Mouse (Mus musculus) v-Abl transformed pro-B cells (cell line): Measurements from ENCODE around the gene Det1.

Experiments
- in situ Hi-C, 2 experiments: fragments of 400-800 bp; cut with MboI; formaldehyde crosslinking; loops; one replicate each; pipeline ENCODE4 v1.15.1; 2025; ENCODE audit not compliant: unreplicated experiment in 2 of 2

Gene Det1

GRCm38 (mm10) chr7:78793895-78794570 is 53.0 kb downstream of the Det1 start:
- in situ Hi-C loops, result loop anchor here (5.0 to 25.0 kb wide), 7 partner anchors 51 to 568 kb away; partner anchors contain the start of gene Det1 (in 1 of the 2)

DNA sequence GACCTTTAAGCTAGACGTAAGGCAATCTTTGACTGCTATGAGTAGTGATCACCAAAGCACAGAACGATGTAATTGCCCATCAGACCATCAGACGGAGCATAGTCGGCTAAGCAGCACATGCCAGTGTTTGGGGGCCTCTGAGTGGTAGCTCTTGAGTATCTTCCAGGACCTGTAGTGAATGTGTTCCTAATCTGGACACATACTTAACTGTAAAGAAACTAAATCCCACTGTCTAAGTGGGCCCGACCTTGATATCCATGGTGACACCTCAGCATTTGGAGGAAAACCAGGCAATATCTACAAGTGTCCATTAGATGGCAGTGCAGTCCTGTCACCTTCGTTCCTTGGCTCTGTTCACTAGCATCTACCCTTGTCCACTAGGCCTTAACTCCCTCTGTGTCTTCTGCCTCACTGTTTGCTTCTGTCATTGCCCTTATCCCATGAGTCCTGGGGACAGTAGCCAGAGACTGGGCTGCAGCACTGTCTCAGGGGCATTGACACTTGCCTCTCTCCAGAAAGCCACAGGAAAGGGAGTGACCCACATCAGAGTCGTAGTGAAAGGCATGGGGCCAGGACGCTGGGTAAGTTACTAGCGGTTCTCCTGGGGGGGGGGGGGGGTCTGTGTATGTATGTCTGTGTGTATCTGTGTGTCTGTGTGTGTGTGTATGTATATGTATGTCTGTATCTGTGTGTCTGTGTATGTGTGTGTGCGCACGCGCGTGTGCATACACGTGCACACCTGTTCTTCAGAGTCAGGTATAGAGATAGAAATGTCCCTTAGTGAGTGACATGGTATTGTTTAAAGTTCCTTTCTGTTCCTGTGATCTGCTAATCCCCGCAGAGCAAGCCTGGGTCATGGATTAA is 55.5 kb downstream of the Det1 start:
- in situ Hi-C loops, result loop anchor here (5.0 to 25.0 kb wide), 7 partner anchors 53 to 571 kb away; partner anchors contain the start of gene Det1 (in 1 of the 2)

- in situ Hi-C loops, result loop anchor here (25.0 kb wide), 1 partner anchor 574 kb away; no protein-coding TSS in a partner anchor
These were observed 59.2 kb downstream of the Det1 start for GRCm38 (mm10) chr7:78787793-78788380.

GRCm38 (mm10) chr7:78785906-78786305 is 61.2 kb downstream of the Det1 start:
- in situ Hi-C loops, result loop anchor here (25.0 kb wide), 1 partner anchor 576 kb away; no protein-coding TSS in a partner anchor

GRCm38 (mm10) chr7:78782639-78783581 is 64.2 kb downstream of the Det1 start, which contains the start of the genes Mrps11 and Mrpl46:
Gene Mrps11, plus strand, starts transcription at chr7:78783119.
Gene Mrpl46, minus strand, starts transcription at chr7:78783531.
- in situ Hi-C loops, result loop anchor here (25.0 kb wide), 1 partner anchor 579 kb away; no protein-coding TSS in a partner anchor

GRCm38 (mm10) chr7:78778741-78779140 is 68.3 kb downstream of the Det1 start:
- in situ Hi-C loops, result loop anchor here (25.0 kb wide), 1 partner anchor 584 kb away; no protein-coding TSS in a partner anchor
